Mouse (Mus musculus): ENCODE results near the gene Gm17535.
"Not testable (repeated sequence)": the region's sequence is repeated elsewhere in the genome, so short reads cannot be mapped to it uniquely, and the experiment has no call there.

The Gm17535 gene

GRCm38 (mm10) chr9:3024912-3025467 is 9.4 kb upstream of the Gm17535 start, which contains the start of gene Gm10717:
Gm10717 (plus strand) TSS chr9:3025417.
- DNase-seq (ENCODE audit: low read depth, low spot score): not testable (repeated sequence)

- not testable (repeated sequence) for DNase-seq (ENCODE audit: low read depth, low spot score)
These were observed 8.7 kb upstream of the Gm17535 start for GRCm38 (mm10) chr9:3025653-3026052.

- not testable (repeated sequence) for DNase-seq (ENCODE audit: low read depth, low spot score)
These were observed 8.3 kb upstream of the Gm17535 start for GRCm38 (mm10) chr9:3026136-3026535.

- DNase-seq (ENCODE audit: low read depth, low spot score): not testable (repeated sequence)
These were observed 7.7 kb upstream of the Gm17535 start for GRCm38 (mm10) chr9:3026741-3027140.

- peak; percentile 67 for DNase-seq (ENCODE audit: low read depth, low spot score)
These were observed 7.2 kb upstream of the Gm17535 start for GRCm38 (mm10) chr9:3027200-3027599.

- not testable (repeated sequence) for DNase-seq (ENCODE audit: low read depth, low spot score)
These were observed 5.0 kb upstream of the Gm17535 start for GRCm38 (mm10) chr9:3029276-3030000.

- peak; percentile 91 for DNase-seq (ENCODE audit: low read depth, low spot score)
These were observed 3.6 kb upstream of the Gm17535 start for GRCm38 (mm10) chr9:3030677-3031318.

- not testable (repeated sequence) for DNase-seq (ENCODE audit: low read depth, low spot score)
These were observed 2.2 kb downstream of the Gm17535 start, which contains the start of gene Gm10715 for GRCm38 (mm10) chr9:3036577-3036976. Gm10715 (plus strand) TSS chr9:3036877.

- peak; percentile 18 for DNase-seq (ENCODE audit: low read depth, low spot score)
These were observed 3.8 kb downstream of the Gm17535 start for GRCm38 (mm10) chr9:3038161-3038560.
